Mouse (Mus musculus): Measurements from ENCODE around the gene Arl4c.

Gene Arl4c

GRCm38 (mm10) chr1:88700961-88701861 is 810 bp downstream of the Arl4c start:
- DNase-seq (ENCODE audit: low read depth, low spot score): peak; percentile 25

- peak; percentile 28 for DNase-seq (ENCODE audit: low read depth, low spot score)
Observed at GRCm38 (mm10) chr1:88699856-88700791, 1.9 kb downstream of the Arl4c start.

- no peak for DNase-seq (ENCODE audit: low read depth, low spot score)
Observed at GRCm38 (mm10) chr1:88699401-88699800, 2.6 kb downstream of the Arl4c start.

- no peak for DNase-seq (ENCODE audit: low read depth, low spot score)
Observed at GRCm38 (mm10) chr1:88698926-88699325, 3.1 kb downstream of the Arl4c start.

- DNase-seq (ENCODE audit: low read depth, low spot score): no peak
Observed at GRCm38 (mm10) chr1:88698131-88698530, 3.9 kb downstream of the Arl4c start.

GRCm38 (mm10) chr1:88696408-88696807 is 5.6 kb downstream of the Arl4c start:
- no peak for DNase-seq (ENCODE audit: low read depth, low spot score)

GRCm38 (mm10) chr1:88694353-88694752 is 7.7 kb downstream of the Arl4c start:
- DNase-seq (ENCODE audit: low read depth, low spot score): no peak

GRCm38 (mm10) chr1:88692293-88692827 is 9.7 kb downstream of the Arl4c start:
- no peak for DNase-seq (ENCODE audit: low read depth, low spot score)

GRCm38 (mm10) chr1:88690601-88691000 is 11.4 kb downstream of the Arl4c start:
- DNase-seq (ENCODE audit: low read depth, low spot score): no peak

- no peak for DNase-seq (ENCODE audit: low read depth, low spot score)
Observed at GRCm38 (mm10) chr1:88684765-88685164, 17.3 kb downstream of the Arl4c start.

GRCm38 (mm10) chr1:88681596-88681995 is 20.4 kb downstream of the Arl4c start:
- DNase-seq (ENCODE audit: low read depth, low spot score): no peak

- no peak for DNase-seq (ENCODE audit: low read depth, low spot score)
Observed at GRCm38 (mm10) chr1:88680804-88681203, 21.2 kb downstream of the Arl4c start.

GRCm38 (mm10) chr1:88678231-88678739 is 23.7 kb downstream of the Arl4c start:
- DNase-seq (ENCODE audit: low read depth, low spot score): peak; percentile 16

- no peak for DNase-seq (ENCODE audit: low read depth, low spot score)
Observed at GRCm38 (mm10) chr1:88670807-88671206, 31.2 kb downstream of the Arl4c start.

- DNase-seq (ENCODE audit: low read depth, low spot score): peak; percentile 74
Observed at GRCm38 (mm10) chr1:88668846-88669810, 32.9 kb downstream of the Arl4c start.

- no peak for DNase-seq (ENCODE audit: low read depth, low spot score)
Observed at GRCm38 (mm10) chr1:88668353-88668752, 33.7 kb downstream of the Arl4c start.

GRCm38 (mm10) chr1:88664623-88665022 is 37.4 kb downstream of the Arl4c start:
- DNase-seq (ENCODE audit: low read depth, low spot score): peak; percentile 69

GRCm38 (mm10) chr1:88662736-88663135 is 39.3 kb downstream of the Arl4c start:
- DNase-seq (ENCODE audit: low read depth, low spot score): no peak

GRCm38 (mm10) chr1:88661209-88661608 is 40.8 kb downstream of the Arl4c start:
- no peak for DNase-seq (ENCODE audit: low read depth, low spot score)

GRCm38 (mm10) chr1:88658290-88658857 is 43.6 kb downstream of the Arl4c start:
- no peak for DNase-seq (ENCODE audit: low read depth, low spot score)
